Mouse (Mus musculus): Measurements from ENCODE around the gene Pou1f1.

DNA sequence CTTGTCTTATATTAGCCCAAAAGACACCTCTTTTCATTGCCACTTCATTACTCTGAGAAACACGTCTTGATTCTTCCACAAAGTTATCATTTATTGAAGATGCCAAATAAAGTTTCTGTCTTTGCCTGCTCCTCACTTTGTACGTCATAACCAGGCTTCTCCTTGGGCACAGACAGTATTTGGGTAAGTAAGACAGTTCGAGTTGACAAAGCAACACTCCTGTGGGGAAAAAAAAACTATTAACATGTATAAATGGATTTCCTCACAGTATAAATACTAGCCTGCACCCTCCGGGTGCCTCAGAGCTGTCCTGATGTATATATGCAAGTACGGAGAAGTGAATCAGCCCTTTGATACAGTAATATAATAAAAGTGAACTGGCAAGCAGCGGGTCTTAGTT is at the start of gene Pou1f1:
- TF ChIP-seq MAX (IDR thresholded peaks at IDR 0.05; ENCODE audit: low read depth) (no peak), E2F4 (IDR thresholded peaks at IDR 0.05; ENCODE audit: insufficient read depth) (no peak), TCF12 (IDR thresholded peaks at IDR 0.05; ENCODE audit: insufficient read depth, poor library complexity, severe bottlenecking) (no peak), POLR2A (IDR thresholded peaks at IDR 0.05; ENCODE audit: insufficient read length, low read depth) (no peak), POLR2AphosphoS2 (IDR thresholded peaks at IDR 0.05; ENCODE audit: insufficient read length, low read depth) (no peak)
